Mouse (Mus musculus): ENCODE data around the gene Fgfr2.

GRCm38 (mm10) chr7:130980130-130980529, 2143.0 kb downstream of the Fgfr2 start:
- TF ChIP-seq POLR2A (IDR thresholded peaks at IDR 0.05; ENCODE audit: borderline replicate concordance, extremely low read depth, insufficient read depth, insufficient read length, poor library complexity, severe bottlenecking) (no peak), CTCF (IDR thresholded peaks at IDR 0.05; ENCODE audit: borderline replicate concordance, extremely low read depth, insufficient read depth, insufficient read length) (no peak)

Data from brain, embryonic 14.5 days (tissue).